Mouse (Mus musculus): ENCODE measurements at regions not wholly inside any gene's neighbourhood (a gene's known extent, or its start where the extent isn't known, plus 50 kb on each side); places are given as distances from the start of the nearest gene placed in this dataset.

- TF ChIP-seq CTCF (IDR thresholded peaks at IDR 0.05; ENCODE audit: low read depth): no peak
- no peak for TF ChIP-seq EP300 (IDR thresholded peaks at IDR 0.05; ENCODE audit: low read depth)
Measured at GRCm38 (mm10) chr4:127747876-127748275, 222.9 kb downstream of the CK137956 start.
